Mouse (Mus musculus): ENCODE data around the gene Rexo4. TPM values are rescaled to one million over a fixed set of nuclear protein-coding genes. Genes with fewer than 3 reads are reported as not detected.
A peak's percentile ranks its signal among the peaks of the same experiment; 100 is the strongest.

Rexo4 gene
- polyA plus RNA-seq, 1 experiment from 2014 or later, result 30.1 TPM

- peak overlapping the region; percentile 24; the same call in 1 of the 2 replicates for H3K4me2 ChIP-seq (replicated peaks; ENCODE audit: low read depth)
- WGBS, result 54% methylated on average over 8 of the region's 8 CpGs
These were observed 49.8 kb downstream of the Rexo4 start for GRCm38 (mm10) chr2:26914148-26914941.

GRCm38 (mm10) chr2:26913416-26914147 is 50.6 kb downstream of the Rexo4 start:
- H3K4me1 ChIP-seq (replicated peaks; ENCODE audit: control insufficient read depth, insufficient read depth, low read length), result peaks cover 15% of the 10 kb centered on the region
- peaks cover 43% of the 10 kb centered on the region for H3K36me3 ChIP-seq (ENCODE audit: control insufficient read depth, insufficient read depth)
- H3K27me3 ChIP-seq (replicated peaks; ENCODE audit: control insufficient read depth, insufficient read depth, low read length), result no peaks in the 10 kb centered on the region
- H3K9me3 ChIP-seq (ENCODE audit: control insufficient read depth), result no peaks in the 10 kb centered on the region
- no peak overlapping the region for H3K9ac ChIP-seq (ENCODE audit: low read depth, low read length)
- WGBS, result 79% methylated on average over 17 of the region's 17 CpGs
- no peak overlapping the region for H3K27ac ChIP-seq (ENCODE audit: low read depth, low read length)
- no peak overlapping the region for H3K4me3 ChIP-seq (ENCODE audit: low read depth, low read length)
- no peak for ATAC-seq
- H3K4me2 ChIP-seq (replicated peaks; ENCODE audit: low read depth), result no peak overlapping the region
- TF ChIP-seq CTCF (IDR thresholded peaks at IDR 0.05; ENCODE audit: low read depth), result no peak

More at GRCm38 (mm10) chr2:26914148-26914941, 49.8 kb downstream of the Rexo4 start:
- Histone ChIP-seq H3K27me3 (replicated peaks; ENCODE audit: control insufficient read depth, insufficient read depth, low read length) (no peaks in the 10 kb centered on the region), H3K9ac (ENCODE audit: low read depth, low read length) (no peak overlapping the region), H3K9me3 (ENCODE audit: control insufficient read depth) (no peaks in the 10 kb centered on the region), H3K27ac (ENCODE audit: low read depth, low read length) (peak overlapping the region; percentile 96; the same call in 1 of the 2 replicates), H3K36me3 (ENCODE audit: control insufficient read depth, insufficient read depth) (peaks cover 50% of the 10 kb centered on the region), H3K4me1 (replicated peaks; ENCODE audit: control insufficient read depth, insufficient read depth, low read length) (peaks cover 12% of the 10 kb centered on the region), H3K4me3 (ENCODE audit: low read depth, low read length) (no peak overlapping the region)
- TF ChIP-seq CTCF (IDR thresholded peaks at IDR 0.05; ENCODE audit: low read depth), result no peak
- no peak for ATAC-seq

- Histone ChIP-seq H3K4me3 (ENCODE audit: low read depth, low read length) (peak overlapping the region; percentile 71), H3K9ac (ENCODE audit: low read depth, low read length) (peak overlapping the region; percentile 95), H3K27ac (ENCODE audit: low read depth, low read length) (peak overlapping the region; percentile 90), H3K4me2 (replicated peaks; ENCODE audit: low read depth) (peak overlapping the region; percentile 83), H3K27me3 (replicated peaks; ENCODE audit: control insufficient read depth, insufficient read depth, low read length) (no peaks in the 10 kb centered on the region), H3K4me1 (replicated peaks; ENCODE audit: control insufficient read depth, insufficient read depth, low read length) (peaks cover 12% of the 10 kb centered on the region), H3K9me3 (ENCODE audit: control insufficient read depth) (no peaks in the 10 kb centered on the region), H3K36me3 (ENCODE audit: control insufficient read depth, insufficient read depth) (peaks cover 32% of the 10 kb centered on the region)
- 62% methylated on average over 5 of the region's 5 CpGs for WGBS
- ATAC-seq, result no peak
- TF ChIP-seq CTCF (IDR thresholded peaks at IDR 0.05; ENCODE audit: low read depth), result no peak
These were observed 51.9 kb downstream of the Rexo4 start for GRCm38 (mm10) chr2:26912253-26912770.

GRCm38 (mm10) chr2:26910994-26911765 is 53.0 kb downstream of the Rexo4 start:
- TF ChIP-seq CTCF (IDR thresholded peaks at IDR 0.05; ENCODE audit: low read depth), result no peak
- Histone ChIP-seq H3K4me2 (replicated peaks; ENCODE audit: low read depth) (peak overlapping the region; percentile 83), H3K27ac (ENCODE audit: low read depth, low read length) (peak overlapping the region; percentile 90), H3K4me3 (ENCODE audit: low read depth, low read length) (peak overlapping the region; percentile 71), H3K4me1 (replicated peaks; ENCODE audit: control insufficient read depth, insufficient read depth, low read length) (peaks cover 8% of the 10 kb centered on the region), H3K9me3 (ENCODE audit: control insufficient read depth) (no peaks in the 10 kb centered on the region), H3K27me3 (replicated peaks; ENCODE audit: control insufficient read depth, insufficient read depth, low read length) (no peaks in the 10 kb centered on the region), H3K9ac (ENCODE audit: low read depth, low read length) (peak overlapping the region; percentile 95), H3K36me3 (ENCODE audit: control insufficient read depth, insufficient read depth) (peaks cover 31% of the 10 kb centered on the region)
- peak; percentile 28 for ATAC-seq
- under 1% methylated on average over 37 of the region's 37 CpGs for WGBS

- ATAC-seq, result peak; percentile 91
- H3K27ac ChIP-seq (ENCODE audit: low read depth, low read length), result peak within 1 kb of the TSS; percentile 90
- H3K27me3 ChIP-seq (replicated peaks; ENCODE audit: control insufficient read depth, insufficient read depth, low read length), result no peaks in the 10 kb centered on the region
- peak within 1 kb of the TSS; percentile 83 for H3K4me2 ChIP-seq (replicated peaks; ENCODE audit: low read depth)
- peaks cover 39% of the 10 kb centered on the region for H3K36me3 ChIP-seq (ENCODE audit: control insufficient read depth, insufficient read depth)
- peaks cover 8% of the 10 kb centered on the region for H3K4me1 ChIP-seq (replicated peaks; ENCODE audit: control insufficient read depth, insufficient read depth, low read length)
- H3K9me3 ChIP-seq (ENCODE audit: control insufficient read depth), result no peaks in the 10 kb centered on the region
- H3K9ac ChIP-seq (ENCODE audit: low read depth, low read length), result peak within 1 kb of the TSS; percentile 95
- peak; percentile 25 for TF ChIP-seq CTCF (IDR thresholded peaks at IDR 0.05; ENCODE audit: low read depth)
- under 1% methylated on average over 74 of the region's 74 CpGs for WGBS
- H3K4me3 ChIP-seq (ENCODE audit: low read depth, low read length), result peak within 1 kb of the TSS; percentile 71
These were observed 53.8 kb downstream of the Rexo4 start, which contains the start of the genes Med22 and Rpl7a for GRCm38 (mm10) chr2:26910124-26910993. Gene Med22 (minus strand): TSS chr2:26910677. Gene Rpl7a (plus strand): TSS chr2:26910764.

Measured in intestine, postnatal 0 days (tissue).